Mouse (Mus musculus) granulocyte monocyte progenitor cell, adult 5-6 weeks (primary cell): Measurements from ENCODE around the gene Ralb. TPM values are rescaled to one million over a fixed set of nuclear protein-coding genes. Genes with fewer than 3 reads are reported as not detected.
A peak's percentile ranks its signal among the peaks of the same experiment; 100 is the strongest.

Source experiments
- ATAC-seq: replicated peaks from 2 replicates; pipeline ENCODE4 v1.8.0; 2016; ENCODE audit warnings: mild to moderate bottlenecking, moderate TSS enrichment, inconsistent platforms; ENCODE audit not compliant: poor library complexity, severe bottlenecking
- total RNA-seq, 2 experiments: library from RNA; stranded (forward) in 1 of 2; stranded (reverse) in 1 of 2; fragments of 200-712, 200-1000 nt in 1 of 2; fragments of >200 nt in 1 of 2; fragmentation: Nextera tagmentation in 1 of 2; gene quantifications; 2 replicates each; pipeline ENCODE4 v1.2.3; 2014 to 2017

The Ralb gene
- total RNA-seq, 2 experiments from 2014 or later, result 26.9 to 27.5 TPM

- ATAC-seq, result peak; percentile 65
These were observed 46.5 kb downstream of the Ralb start for GRCm38 (mm10) chr1:119457993-119458605.

GRCm38 (mm10) chr1:119457528-119457855 is 47.1 kb downstream of the Ralb start:
- ATAC-seq, result peak; percentile 34

- peak; percentile 45 for ATAC-seq
These were observed 47.7 kb downstream of the Ralb start for GRCm38 (mm10) chr1:119456671-119457527.

- no peak for ATAC-seq
These were observed 50.9 kb downstream of the Ralb start for GRCm38 (mm10) chr1:119453731-119454130.

GRCm38 (mm10) chr1:119451417-119451816 is 53.2 kb downstream of the Ralb start:
- ATAC-seq, result no peak

GRCm38 (mm10) chr1:119450651-119451345 is 53.8 kb downstream of the Ralb start:
- ATAC-seq, result no peak

GRCm38 (mm10) chr1:119446753-119447283 is 57.8 kb downstream of the Ralb start:
- ATAC-seq, result peak; percentile 33; the same call in 1 of the 2 replicates

GRCm38 (mm10) chr1:119443591-119444350 is 60.8 kb downstream of the Ralb start:
- 0 out of 2 replicates have a peak, but pooled peaks have one; percentile 18 for ATAC-seq

- ATAC-seq, result no peak
These were observed 61.7 kb downstream of the Ralb start for GRCm38 (mm10) chr1:119442901-119443300.

GRCm38 (mm10) chr1:119438105-119438637 is 66.4 kb downstream of the Ralb start:
- no peak for ATAC-seq

- ATAC-seq, result no peak
These were observed 67.2 kb downstream of the Ralb start for GRCm38 (mm10) chr1:119437401-119437800.

- ATAC-seq, result no peak
These were observed 80.3 kb downstream of the Ralb start for GRCm38 (mm10) chr1:119424141-119424860.

GRCm38 (mm10) chr1:119423510-119423909 is 81.1 kb downstream of the Ralb start:
- ATAC-seq, result peak; percentile 43

GRCm38 (mm10) chr1:119422460-119423015 is 82.1 kb downstream of the Ralb start:
- no peak for ATAC-seq

GRCm38 (mm10) chr1:119421576-119422421 is 82.8 kb downstream of the Ralb start, which contains the start of gene Inhbb:
TSS of gene Inhbb (minus strand) at chr1:119422248.
- 0 out of 2 replicates have a peak, but pooled peaks have one; percentile 11 for ATAC-seq

- no peak for ATAC-seq
These were observed 83.5 kb downstream of the Ralb start for GRCm38 (mm10) chr1:119420984-119421575.
